Mouse (Mus musculus) embryonic facial prominence, embryonic 11.5 days (tissue): ENCODE data around the gene Cers2. TPM values are rescaled to one million over a fixed set of nuclear protein-coding genes. Genes with fewer than 3 reads are reported as not detected.
A peak's percentile ranks its signal among the peaks of the same experiment; 100 is the strongest.
"Not testable (repeated sequence)": the region's sequence is repeated elsewhere in the genome, so short reads cannot be mapped to it uniquely, and the experiment has no call there.

ENCODE experiments used
- ATAC-seq: fragments of 200-750 bp; cut with Nextera tagmentation; replicated peaks from 2 replicates; pipeline ENCODE4 v1.8.0; 2017; ENCODE audit warnings: low read depth; ENCODE audit not compliant: insufficient number of reproducible peaks, low FRiP score, low TSS enrichment
- DNase-seq: peaks from one replicate; pipeline ENCODE4 v3.0.0-alpha.2; 2015; ENCODE audit warnings: low spot score
- H3K27ac ChIP-seq: fragments of 300-500 bp; sonication (generic); replicated peaks from 2 replicates; pipeline ENCODE4 v1.5.1; 2014; ENCODE audit warnings: mild to moderate bottlenecking, low read depth, low read length, control low read depth
- H3K27me3 ChIP-seq: fragments of 300-500 bp; sonication (generic); 2 replicates; pipeline ENCODE4 v1.6.1; 2014; ENCODE audit warnings: mild to moderate bottlenecking, low read length, moderate library complexity, mixed read lengths; ENCODE audit not compliant: control insufficient read depth, insufficient read depth
- H3K36me3 ChIP-seq: fragments of 300-500 bp; sonication (generic); replicated peaks from 2 replicates; pipeline ENCODE4 v1.6.1; 2014; ENCODE audit warnings: low read depth, mild to moderate bottlenecking, low read length, moderate library complexity, mixed read lengths; ENCODE audit not compliant: control insufficient read depth, insufficient read depth
- H3K4me1 ChIP-seq: fragments of 300-500 bp; sonication (generic); 2 replicates; pipeline ENCODE4 v1.6.1; 2014; ENCODE audit warnings: low read length, mixed read lengths; ENCODE audit not compliant: control insufficient read depth, insufficient read depth
- H3K4me2 ChIP-seq: fragments of 300-500 bp; sonication (generic); 2 replicates; pipeline ENCODE4 v1.6.1; 2014; ENCODE audit warnings: low read depth, mild to moderate bottlenecking, control low read depth, low read length, moderate library complexity
- H3K4me3 ChIP-seq: fragments of 300-500 bp; sonication (generic); 2 replicates; pipeline ENCODE4 v1.5.1; 2014; ENCODE audit warnings: low read depth, low read length, control low read depth
- H3K9ac ChIP-seq: fragments of 300-500 bp; sonication (generic); replicated peaks from 2 replicates; pipeline ENCODE4 v1.6.1; 2014; ENCODE audit warnings: mild to moderate bottlenecking, control low read depth, low read length
- H3K9me3 ChIP-seq: fragments of 300-500 bp; sonication (generic); replicated peaks from 2 replicates; pipeline ENCODE4 v1.6.1; 2016; ENCODE audit warnings: mild to moderate bottlenecking, low read length, inconsistent platforms, mixed read lengths; ENCODE audit not compliant: control insufficient read depth
- WGBS: fragments of 180-500 bp; shearing (Covaris S2); extraction: QIAGEN DNeasy Blood & Tissue Kit; methylation state at CpG from one replicate; pipeline ENCODE4 v1.1.7; 2014; 5-methylcytosine and 5-hydroxymethylcytosine counted together
- polyA plus RNA-seq: library from polyadenylated mRNA; unstranded; fragments of >200 nt; fragmentation: Nextera tagmentation; extraction: Ambion mirVana; gene quantifications from 2 replicates; pipeline ENCODE4 v1.2.1, GENCODE M21; 2014

Cers2 gene
- polyA plus RNA-seq, 1 experiment from 2014 or later: 117 TPM

DNA sequence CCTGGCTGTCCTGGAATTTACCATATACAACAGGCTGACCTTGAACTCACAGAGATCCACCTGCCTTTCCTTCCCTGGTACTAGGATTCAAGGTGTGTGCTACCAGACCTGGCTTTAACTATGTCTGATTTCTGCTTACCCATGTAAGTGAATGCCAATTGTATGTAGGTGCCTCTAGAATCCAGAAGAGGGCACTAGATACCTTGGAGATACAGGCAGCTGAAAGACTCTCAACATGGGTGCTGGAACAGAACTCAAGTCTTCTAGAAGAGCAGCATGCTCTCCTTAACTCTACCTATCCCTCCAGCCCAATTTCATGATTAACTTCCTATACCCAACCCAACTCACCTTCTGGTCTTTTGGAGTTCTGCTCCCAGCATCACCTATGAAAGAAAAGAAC lies 34.9 kb downstream of the Cers2 start:
- DNase-seq (peak; percentile 54), ATAC-seq (no peak)
- Histone ChIP-seq H3K4me2 (no peak overlapping the region), H3K4me3 (no peak overlapping the region), H3K9ac (no peak overlapping the region), H3K4me1 (no peaks in the 10 kb centered on the region), H3K9me3 (no peaks in the 10 kb centered on the region), H3K27me3 (no peaks in the 10 kb centered on the region), H3K36me3 (peaks cover 12% of the 10 kb centered on the region), H3K27ac (no peak overlapping the region)

GRCm38 (mm10) chr3:95355911-95356544 lies 41.4 kb downstream of the Cers2 start:
- not testable (repeated sequence) for H3K9ac ChIP-seq, H3K36me3 ChIP-seq, H3K27ac ChIP-seq, DNase-seq, H3K4me2 ChIP-seq, ATAC-seq, H3K9me3 ChIP-seq, H3K27me3 ChIP-seq, H3K4me1 ChIP-seq
- H3K4me3 ChIP-seq: peak overlapping the region; percentile 49
- WGBS: 36% methylated on average over 6 of the region's 19 CpGs

GRCm38 (mm10) chr3:95356701-95357449 lies 42.3 kb downstream of the Cers2 start, which contains the start of gene Setdb1:
Setdb1 (minus strand) TSS chr3:95357202.
- Histone ChIP-seq H3K9ac (peak within 1 kb of the TSS; percentile 58), H3K4me2 (peak within 1 kb of the TSS; percentile 25; the same call in 1 of the 2 replicates), H3K4me3 (peak within 1 kb of the TSS; percentile 49)
- 1% methylated on average over 29 of the region's 57 CpGs for WGBS
- not testable (repeated sequence) for H3K36me3 ChIP-seq, H3K9me3 ChIP-seq, H3K27me3 ChIP-seq, H3K4me1 ChIP-seq, H3K27ac ChIP-seq
- peak; percentile 99 for DNase-seq
- peak; percentile 94 for ATAC-seq

DNA sequence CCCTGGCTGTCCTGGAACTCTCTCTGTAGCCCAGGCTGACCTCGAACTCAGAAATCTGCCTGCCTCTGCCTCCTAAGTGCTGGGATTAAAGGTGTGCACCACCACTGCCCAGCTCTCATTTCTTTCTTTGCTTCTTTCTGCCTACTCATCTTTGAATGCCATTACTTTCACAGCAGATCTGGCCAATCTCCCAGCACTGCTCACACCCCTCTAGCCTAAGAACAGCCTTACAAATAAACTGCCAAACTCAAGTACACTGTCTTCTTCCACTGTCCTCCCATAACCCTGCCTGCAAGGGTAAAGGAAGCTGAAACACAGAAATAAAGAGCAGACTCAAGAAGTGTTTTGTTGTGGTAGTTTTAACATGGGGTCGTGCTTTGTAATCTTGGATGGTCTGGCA lies 43.2 kb downstream of the Cers2 start:
- no peaks in the 10 kb centered on the region for H3K27me3 ChIP-seq
- no peaks in the 10 kb centered on the region for H3K4me1 ChIP-seq
- DNase-seq: no peak
- H3K9me3 ChIP-seq: no peaks in the 10 kb centered on the region
- H3K36me3 ChIP-seq: peaks cover 3% of the 10 kb centered on the region; the same call in 1 of the 2 replicates
- no peak overlapping the region for H3K4me3 ChIP-seq
- ATAC-seq: no peak
- no peak overlapping the region for H3K27ac ChIP-seq
- H3K9ac ChIP-seq: no peak overlapping the region
- WGBS: 91% methylated on average over 2 of the region's 2 CpGs
- no peak overlapping the region for H3K4me2 ChIP-seq

DNA sequence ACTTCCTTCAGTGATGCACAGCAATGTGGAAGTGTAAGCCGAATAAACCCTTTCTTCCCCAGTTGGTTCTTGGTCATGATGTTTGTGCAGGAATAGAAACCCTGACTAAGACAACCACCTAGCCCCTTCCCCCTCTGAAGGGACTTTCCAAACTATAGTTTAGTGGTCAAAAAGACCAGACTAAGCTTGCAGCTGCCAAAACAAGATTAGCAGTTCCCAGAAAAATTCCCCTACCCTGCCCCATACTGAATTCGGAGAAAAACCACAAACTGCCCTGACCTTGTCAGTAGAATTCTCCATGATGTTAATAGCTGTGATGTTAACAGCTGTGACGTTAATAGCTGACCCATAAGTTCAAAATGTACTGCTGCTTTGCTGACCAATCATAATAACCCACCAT lies 45.7 kb downstream of the Cers2 start:
- 68% methylated on average over 3 of the region's 3 CpGs for WGBS
- H3K27me3 ChIP-seq: not testable (repeated sequence)

GRCm38 (mm10) chr3:95370101-95370500 lies 55.5 kb downstream of the Cers2 start:
- no peak overlapping the region for H3K27ac ChIP-seq
- no peak overlapping the region for H3K4me2 ChIP-seq
- H3K27me3 ChIP-seq: no peaks in the 10 kb centered on the region
- ATAC-seq: no peak
- no peak overlapping the region for H3K9ac ChIP-seq
- H3K4me1 ChIP-seq: no peaks in the 10 kb centered on the region
- H3K4me3 ChIP-seq: no peak overlapping the region
- no peaks in the 10 kb centered on the region for H3K9me3 ChIP-seq
- no peak for DNase-seq
- no peaks in the 10 kb centered on the region for H3K36me3 ChIP-seq

More for the DNA sequence above, 45.7 kb downstream of the Cers2 start:
- H3K4me2 ChIP-seq, ATAC-seq, H3K9ac ChIP-seq, H3K4me3 ChIP-seq, H3K27ac ChIP-seq, DNase-seq, H3K36me3 ChIP-seq, H3K4me1 ChIP-seq, H3K9me3 ChIP-seq: not testable (repeated sequence)

Other genes starting within 250 kb of the Cers2 start
- 15.4 and 16.1 TPM in 2 replicates for gene Pip5k1a, start 207.9 kb upstream of the Cers2 start, polyA plus RNA-seq
- gene Vps72, start 203.8 kb upstream of the Cers2 start, polyA plus RNA-seq: 229 and 232 TPM in 2 replicates
- gene Tmod4, start 190.3 kb upstream of the Cers2 start, polyA plus RNA-seq: 0.28 and 0.42 TPM in 2 replicates
- gene Scnm1, start 180.8 kb upstream of the Cers2 start, polyA plus RNA-seq: 71.8 and 84.0 TPM in 2 replicates
- 13.2 and 15.1 TPM in 2 replicates for gene Lysmd1, start 180.7 kb upstream of the Cers2 start, polyA plus RNA-seq
- 2.0 and 2.5 TPM in 2 replicates for gene Tnfaip8l2, start 172.4 kb upstream of the Cers2 start, polyA plus RNA-seq
- gene Sema6c, start 154.3 kb upstream of the Cers2 start, polyA plus RNA-seq: 8.6 and 9.5 TPM in 2 replicates
- 5.7 and 6.7 TPM in 2 replicates for gene Gabpb2, start 96.9 kb upstream of the Cers2 start, polyA plus RNA-seq
- 93.9 and 105 TPM in 2 replicates for gene Cdc42se1, start 86.1 kb upstream of the Cers2 start, polyA plus RNA-seq
- 52.9 and 56.9 TPM in 2 replicates for gene Mllt11, start 82.6 kb upstream of the Cers2 start, polyA plus RNA-seq
- 0.54 TPM in 1 of 2 replicates, not detected in the other for gene Gm128, start 73.2 kb upstream of the Cers2 start, polyA plus RNA-seq
- gene Bnipl, start 63.6 kb upstream of the Cers2 start, polyA plus RNA-seq: 2.9 and 4.0 TPM in 2 replicates
- 45.7 and 46.8 TPM in 2 replicates for gene Mindy1, start 33.4 kb upstream of the Cers2 start, polyA plus RNA-seq
- gene Prune1, start 32.7 kb upstream of the Cers2 start, polyA plus RNA-seq: 25.9 and 28.2 TPM in 2 replicates
- 1.5 and 1.9 TPM in 2 replicates for gene Anxa9, start 7.6 kb upstream of the Cers2 start, polyA plus RNA-seq
- 66.2 and 67.3 TPM in 2 replicates for gene Setdb1, start 42.4 kb downstream of the Cers2 start, polyA plus RNA-seq
- not detected in 2 replicates for gene 4930558C23Rik, start 88.0 kb downstream of the Cers2 start, polyA plus RNA-seq
- gene Arnt, start 119.6 kb downstream of the Cers2 start, polyA plus RNA-seq: 28.7 and 29.3 TPM in 2 replicates
- gene Ctsk, start 184.5 kb downstream of the Cers2 start, polyA plus RNA-seq: 11.6 and 13.2 TPM in 2 replicates
- 10.8 and 11.0 TPM in 2 replicates for gene Ctss, start 212.0 kb downstream of the Cers2 start, polyA plus RNA-seq
- not detected in 2 replicates for gene Hormad1, start 244.9 kb downstream of the Cers2 start, polyA plus RNA-seq